Mouse (Mus musculus) forebrain, embryonic 10.5 days (tissue): ENCODE results near the gene Lcn11. TPM values are rescaled to one million over a fixed set of nuclear protein-coding genes. Genes with fewer than 3 reads are reported as not detected.

ENCODE experiments used
- polyA plus RNA-seq: library from polyadenylated mRNA; unstranded; fragments of >200 nt; fragmentation: Nextera tagmentation; extraction: Ambion mirVana; gene quantifications from 2 replicates; pipeline ENCODE4 v1.2.1, GENCODE M21; 2016

Lcn11 gene
- polyA plus RNA-seq, 1 experiment from 2014 or later: not detected

Other genes starting within 250 kb of the Lcn11 start
- 40.2 and 42.6 TPM in 2 replicates for gene Traf2, start 230.1 kb upstream of the Lcn11 start, polyA plus RNA-seq
- 337 and 341 TPM in 2 replicates for gene Edf1, start 219.2 kb upstream of the Lcn11 start, polyA plus RNA-seq
- 5.0 and 7.0 TPM in 2 replicates for gene Mamdc4, start 202.2 kb upstream of the Lcn11 start, polyA plus RNA-seq
- gene Phpt1, start 201.8 kb upstream of the Lcn11 start, polyA plus RNA-seq: 162 and 165 TPM in 2 replicates
- 0.02 TPM in 1 of 2 replicates, not detected in the other for gene Ajm1, start 195.3 kb upstream of the Lcn11 start, polyA plus RNA-seq
- 78.3 and 80.8 TPM in 2 replicates for gene Rabl6, start 168.5 kb upstream of the Lcn11 start, polyA plus RNA-seq
- gene Ccdc183, start 159.3 kb upstream of the Lcn11 start, polyA plus RNA-seq: 0.09 TPM in 2 replicates
- gene Tmem141, start 155.0 kb upstream of the Lcn11 start, polyA plus RNA-seq: 16.4 and 17.9 TPM in 2 replicates
- 0.30 and 0.37 TPM in 2 replicates for gene Fcna, start 149.0 kb upstream of the Lcn11 start, polyA plus RNA-seq
- not detected in 2 replicates for gene Lcn8, start 123.9 kb upstream of the Lcn11 start, polyA plus RNA-seq
- not detected in 2 replicates for gene Lcn5, start 119.1 kb upstream of the Lcn11 start, polyA plus RNA-seq
- not detected in 2 replicates for gene Lcn6, start 100.2 kb upstream of the Lcn11 start, polyA plus RNA-seq
- gene Lcn10, start 94.3 kb upstream of the Lcn11 start, polyA plus RNA-seq: not detected in 2 replicates
- gene Obp2a, start 77.0 kb upstream of the Lcn11 start, polyA plus RNA-seq: not detected in 2 replicates
- 75.6 and 76.1 TPM in 2 replicates for gene Bmyc, start 70.3 kb upstream of the Lcn11 start, polyA plus RNA-seq
- gene Obp2b, start 40.0 kb upstream of the Lcn11 start, polyA plus RNA-seq: not detected in 2 replicates
- not detected in 2 replicates for gene Lcn3, start 11.4 kb upstream of the Lcn11 start, polyA plus RNA-seq
- not detected in 2 replicates for gene Gm13539, start 5.2 kb downstream of the Lcn11 start, polyA plus RNA-seq
- not detected in 2 replicates for gene Glt6d1, start 38.8 kb downstream of the Lcn11 start, polyA plus RNA-seq
- not detected in 2 replicates for gene Lcn9, start 46.1 kb downstream of the Lcn11 start, polyA plus RNA-seq
- not detected in 2 replicates for gene Sohlh1, start 70.2 kb downstream of the Lcn11 start, polyA plus RNA-seq
- 0.40 and 1.4 TPM in 2 replicates for gene Kcnt1, start 86.7 kb downstream of the Lcn11 start, polyA plus RNA-seq
- 24.5 and 28.9 TPM in 2 replicates for gene Camsap1, start 206.3 kb downstream of the Lcn11 start, polyA plus RNA-seq
- 85.3 and 86.2 TPM in 2 replicates for gene Ubac1, start 244.7 kb downstream of the Lcn11 start, polyA plus RNA-seq